Mouse (Mus musculus) myocyte (in vitro differentiated cells): ENCODE data around the gene Slc1a2. TPM values are rescaled to one million over a fixed set of nuclear protein-coding genes. Genes with fewer than 3 reads are reported as not detected.

Experiments
- H3K27me3 ChIP-seq: one replicate; pipeline ENCODE4 v1.6.1; 2011; ENCODE audit not compliant: control insufficient read depth, insufficient read depth, insufficient read length
- H3K36me3 ChIP-seq: one replicate; pipeline ENCODE4 v1.6.1; 2011; ENCODE audit not compliant: control insufficient read depth, insufficient read depth
- H3K4me2 ChIP-seq: one replicate; pipeline ENCODE4 v1.6.1; 2011; ENCODE audit warnings: low read depth, control low read depth
- H3K4me3 ChIP-seq: one replicate; pipeline ENCODE4 v1.5.1; 2011; ENCODE audit warnings: mild to moderate bottlenecking, control low read depth, moderate library complexity
- H3K79me2 ChIP-seq: one replicate; pipeline ENCODE4 v1.6.1; 2011; ENCODE audit not compliant: control insufficient read depth, insufficient read depth
- H3ac ChIP-seq: one replicate; pipeline ENCODE4 v1.6.1; 2011; ENCODE audit not compliant: control insufficient read depth, insufficient read length
- CEBPB ChIP-seq: IDR thresholded peaks from 2 replicates; pipeline ENCODE4 v1.6.1; 2011; ENCODE audit warnings: mild to moderate bottlenecking, moderate library complexity; ENCODE audit not compliant: poor library complexity, insufficient read depth, severe bottlenecking
- E2F4 ChIP-seq: IDR thresholded peaks from one replicate; pipeline ENCODE4 v1.6.1; 2011; ENCODE audit warnings: mild to moderate bottlenecking, control low read depth, moderate library complexity; ENCODE audit not compliant: insufficient read depth
- MAX ChIP-seq: IDR thresholded peaks from one replicate; pipeline ENCODE4 v1.6.1; 2011; ENCODE audit warnings: low read depth, mild to moderate bottlenecking, control low read depth
- MYOD1 ChIP-seq, 3 experiments: IDR thresholded peaks; one replicate each; pipeline ENCODE4 v1.6.1; 2011; ENCODE audit warnings: control low read depth in 2 of 3, low read depth in 2 of 3, mild to moderate bottlenecking in 2 of 3, moderate library complexity in 1 of 3; ENCODE audit not compliant: insufficient read length in 2 of 3, control insufficient read depth in 1 of 3
- MYOG ChIP-seq, 3 experiments: IDR thresholded peaks; one replicate each; pipeline ENCODE4 v1.6.1; 2011; ENCODE audit warnings: control low read depth in 2 of 3, low read depth in 2 of 3, mild to moderate bottlenecking in 2 of 3; ENCODE audit not compliant: insufficient read length in 2 of 3, control insufficient read depth in 1 of 3, insufficient read depth in 1 of 3
- POLR2A ChIP-seq: IDR thresholded peaks from one replicate; pipeline ENCODE4 v1.6.1; 2011; ENCODE audit warnings: low read depth, mild to moderate bottlenecking, control low read depth, moderate library complexity; ENCODE audit not compliant: insufficient read length
- POLR2AphosphoS2 ChIP-seq: IDR thresholded peaks from one replicate; pipeline ENCODE4 v1.6.1; 2011; ENCODE audit warnings: low read depth, control low read depth; ENCODE audit not compliant: insufficient read length
- REST ChIP-seq: IDR thresholded peaks from one replicate; pipeline ENCODE4 v1.6.1; 2011; ENCODE audit warnings: mild to moderate bottlenecking, control low read depth, moderate library complexity; ENCODE audit not compliant: insufficient read depth, insufficient read length
- SRF ChIP-seq: IDR thresholded peaks from one replicate; pipeline ENCODE4 v1.6.1; 2011; ENCODE audit warnings: low read depth; ENCODE audit not compliant: control insufficient read depth, insufficient read length
- TCF12 ChIP-seq: IDR thresholded peaks from one replicate; pipeline ENCODE4 v1.6.1; 2011; ENCODE audit warnings: mild to moderate bottlenecking, control low read depth; ENCODE audit not compliant: poor library complexity, insufficient read depth, severe bottlenecking
- TCF3 ChIP-seq: IDR thresholded peaks from one replicate; pipeline ENCODE4 v1.6.1; 2011; ENCODE audit warnings: low read depth, control low read depth; ENCODE audit not compliant: insufficient read length
- USF1 ChIP-seq: IDR thresholded peaks from one replicate; pipeline ENCODE4 v1.6.1; 2011; ENCODE audit warnings: low read depth, mild to moderate bottlenecking, control low read depth, moderate library complexity
- polyA plus RNA-seq: library from polyadenylated mRNA; unstranded; fragments of >200 nt; fragmentation: generic; extraction: Trizol; gene quantifications from one replicate; pipeline ENCODE4 v1.2.1, GENCODE M21; 2012; ENCODE audit warnings: missing spikeins

Slc1a2 gene
- polyA plus RNA-seq, 1 experiment = 0.02 TPM

- Histone ChIP-seq H3K79me2 (no peaks in the 10 kb centered on the region), H3K27me3 (peaks cover 27% of the 10 kb centered on the region), H3ac (no peak overlapping the region), H3K4me2 (no peak overlapping the region), H3K36me3 (no peaks in the 10 kb centered on the region), H3K4me3 (no peak overlapping the region)
- TF ChIP-seq CEBPB (no peak), POLR2A (no peak), USF1 (no peak), TCF3 (no peak), E2F4 (no peak), MYOG (IDR thresholded peaks at IDR 0.05; ENCODE audit: control insufficient read depth in 1 of 3, insufficient read depth in 1 of 3, insufficient read length in 2 of 3, low read depth in 2 of 3) (no peak)
Observed at GRCm38 (mm10) chr2:102669580-102669979, 11.1 kb downstream of the Slc1a2 start.

- Histone ChIP-seq H3K4me3 (no peak overlapping the region), H3K79me2 (no peaks in the 10 kb centered on the region), H3K36me3 (no peaks in the 10 kb centered on the region), H3K4me2 (no peak overlapping the region), H3ac (no peak overlapping the region), H3K27me3 (peaks cover 24% of the 10 kb centered on the region)
- TF ChIP-seq REST = no peak
Observed at GRCm38 (mm10) chr2:102674582-102674981, 16.1 kb downstream of the Slc1a2 start.

GRCm38 (mm10) chr2:102675275-102675674 is 16.8 kb downstream of the Slc1a2 start:
- Histone ChIP-seq H3K4me2 (no peak overlapping the region), H3K79me2 (no peaks in the 10 kb centered on the region), H3K4me3 (no peak overlapping the region), H3K27me3 (peaks cover 28% of the 10 kb centered on the region), H3ac (no peak overlapping the region), H3K36me3 (no peaks in the 10 kb centered on the region)
- TF ChIP-seq MAX (no peak), POLR2A (no peak)

GRCm38 (mm10) chr2:102676716-102677312 is 18.4 kb downstream of the Slc1a2 start:
- Histone ChIP-seq H3K27me3 (peaks cover 25% of the 10 kb centered on the region), H3K4me3 (no peak overlapping the region), H3ac (no peak overlapping the region), H3K36me3 (no peaks in the 10 kb centered on the region), H3K4me2 (no peak overlapping the region), H3K79me2 (no peaks in the 10 kb centered on the region)
- TF ChIP-seq POLR2A (no peak), E2F4 (no peak), REST (no peak)

GRCm38 (mm10) chr2:102677400-102677799 is 18.9 kb downstream of the Slc1a2 start:
- no peak for TF ChIP-seq E2F4
- TF ChIP-seq REST = no peak
- TF ChIP-seq POLR2AphosphoS2 = no peak
- no peak for TF ChIP-seq SRF
- TF ChIP-seq MYOG (IDR thresholded peaks at IDR 0.05; ENCODE audit: control insufficient read depth in 1 of 3, insufficient read depth in 1 of 3, insufficient read length in 2 of 3, low read depth in 2 of 3) = no peak
- no peaks in the 10 kb centered on the region for H3K36me3 ChIP-seq
- H3K4me3 ChIP-seq = no peak overlapping the region
- H3K4me2 ChIP-seq = no peak overlapping the region
- no peak overlapping the region for H3ac ChIP-seq
- H3K27me3 ChIP-seq = peaks cover 25% of the 10 kb centered on the region
- H3K79me2 ChIP-seq = no peaks in the 10 kb centered on the region

- Histone ChIP-seq H3K4me2 (no peak overlapping the region), H3K4me3 (no peak overlapping the region), H3K36me3 (no peaks in the 10 kb centered on the region), H3K79me2 (no peaks in the 10 kb centered on the region), H3K27me3 (peaks cover 30% of the 10 kb centered on the region), H3ac (no peak overlapping the region)
- TF ChIP-seq REST = no peak
- no peak for TF ChIP-seq CEBPB
- no peak for TF ChIP-seq TCF3
- TF ChIP-seq MAX = no peak
Observed at GRCm38 (mm10) chr2:102681351-102681750, 22.9 kb downstream of the Slc1a2 start.

- H3K4me2 ChIP-seq = no peak overlapping the region
- peaks cover 22% of the 10 kb centered on the region for H3K27me3 ChIP-seq
- no peak overlapping the region for H3K4me3 ChIP-seq
- no peak overlapping the region for H3ac ChIP-seq
- H3K36me3 ChIP-seq = no peaks in the 10 kb centered on the region
- TF ChIP-seq MYOD1 (IDR thresholded peaks at IDR 0.05; ENCODE audit: control insufficient read depth in 1 of 3, insufficient read length in 2 of 3, low read depth in 2 of 3) (no peak), SRF (no peak), MYOG (IDR thresholded peaks at IDR 0.05; ENCODE audit: control insufficient read depth in 1 of 3, insufficient read depth in 1 of 3, insufficient read length in 2 of 3, low read depth in 2 of 3) (no peak), E2F4 (no peak), MAX (no peak), USF1 (no peak), POLR2AphosphoS2 (no peak), CEBPB (no peak), TCF12 (no peak), POLR2A (no peak)
- no peaks in the 10 kb centered on the region for H3K79me2 ChIP-seq
Observed at GRCm38 (mm10) chr2:102682168-102682567, 23.7 kb downstream of the Slc1a2 start.
